Mouse (Mus musculus) left cerebral cortex, adult 2 months (tissue): ENCODE measurements around the gene Dph1. TPM values are rescaled to one million over a fixed set of nuclear protein-coding genes. Genes with fewer than 3 reads are reported as not detected.

Experiments
- DNase-seq, 2 experiments: peaks; one replicate each; pipeline ENCODE4 v3.0.0; 2021 to 2022; ENCODE audit warnings: low spot score in 2 of 2, mixed read lengths in 1 of 2; ENCODE audit errors: extremely low spot score in 1 of 2
- H3K27ac ChIP-seq: fragments of 200-600 bp; 2 replicates; pipeline ENCODE4 v1.8.1; 2022
- H3K4me3 ChIP-seq: fragments of 200-600 bp; 2 replicates; pipeline ENCODE4 v1.8.1; 2022
- CTCF ChIP-seq: fragments of 200-600 bp; IDR thresholded peaks from 2 replicates; pipeline ENCODE4 v1.8.1; 2022; ENCODE audit warnings: antibody characterized with exemption, mild to moderate bottlenecking, moderate library complexity
- intact Hi-C: fragments of 180-260 bp; cut with DNase I; formaldehyde crosslinking; loops from one replicate; pipeline ENCODE4 v1.15.1; 2025
- long read RNA-seq, 2 experiments: library from polyadenylated mRNA; stranded (forward); transcript quantifications; one replicate each; pipeline ENCODE4 v2.0.0; 2021; ENCODE audit warnings: borderline mapping rate in 2 of 2
- total RNA-seq, 2 experiments: library from RNA; stranded (reverse); gene quantifications; 2 replicates each; pipeline ENCODE4 v1.2.3; 2021

The Dph1 gene
- 10 to 100 TPM; 27.9 to 28.9 TPM for total RNA-seq
- long read RNA-seq, experiment 1, transcript Dph1-201 (13 exons, 2,139 nt), result major isoform, 25 of 45 reads
- long read RNA-seq, experiment 1, partial matches to known transcripts, result 12 of 45 reads
- long read RNA-seq, experiment 1, other reads (novel, unspliced or antisense), result 8 of 45 reads
- long read RNA-seq, experiment 2, transcript Dph1-201 (13 exons, 2,139 nt), result major isoform, 13 of 25 reads
- long read RNA-seq, experiment 2, partial matches to known transcripts, result 4 of 25 reads
- long read RNA-seq, experiment 2, other reads (novel, unspliced or antisense), result 8 of 25 reads

DNA sequence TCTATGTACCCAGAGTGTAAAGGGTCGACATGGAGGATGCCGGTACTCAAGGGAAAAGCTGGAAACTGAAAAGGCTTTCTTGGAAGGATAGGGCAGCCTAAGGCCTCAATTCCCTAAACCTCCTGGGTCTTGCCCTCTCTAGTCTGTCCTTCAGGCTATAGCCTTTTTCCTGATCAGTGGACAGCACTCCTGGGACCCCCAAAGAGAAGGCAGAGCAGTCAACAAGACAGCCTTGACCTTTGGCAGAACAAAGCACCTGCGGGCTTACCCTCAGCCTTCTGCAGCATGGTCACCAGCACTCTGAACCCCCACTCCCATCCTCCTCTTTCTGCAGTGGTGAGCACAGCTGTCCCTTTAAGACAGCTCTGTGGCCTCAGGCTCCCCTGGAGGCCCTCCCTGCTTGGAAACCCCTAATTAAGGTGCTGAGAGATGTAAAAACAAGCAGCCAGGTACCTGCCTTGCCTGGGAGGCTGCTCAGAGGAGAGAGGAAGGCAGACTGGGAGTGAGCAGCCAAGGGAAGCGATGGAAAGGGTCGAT is at the start of gene Dph1:
Dph1 (minus strand) TSS at position 337 of the 537 bp plus-strand sequence.
- no peak for DNase-seq
- Histone ChIP-seq H3K4me3 (peak within 1 kb of the TSS; percentile 69), H3K27ac (peak within 1 kb of the TSS; percentile 69)
- TF ChIP-seq CTCF, result no peak
- intact Hi-C loops, result loop anchor here (5.0 kb wide), 2 partner anchors 206 to 271 kb away; partner anchors contain the start of gene Tlcd2

DNA sequence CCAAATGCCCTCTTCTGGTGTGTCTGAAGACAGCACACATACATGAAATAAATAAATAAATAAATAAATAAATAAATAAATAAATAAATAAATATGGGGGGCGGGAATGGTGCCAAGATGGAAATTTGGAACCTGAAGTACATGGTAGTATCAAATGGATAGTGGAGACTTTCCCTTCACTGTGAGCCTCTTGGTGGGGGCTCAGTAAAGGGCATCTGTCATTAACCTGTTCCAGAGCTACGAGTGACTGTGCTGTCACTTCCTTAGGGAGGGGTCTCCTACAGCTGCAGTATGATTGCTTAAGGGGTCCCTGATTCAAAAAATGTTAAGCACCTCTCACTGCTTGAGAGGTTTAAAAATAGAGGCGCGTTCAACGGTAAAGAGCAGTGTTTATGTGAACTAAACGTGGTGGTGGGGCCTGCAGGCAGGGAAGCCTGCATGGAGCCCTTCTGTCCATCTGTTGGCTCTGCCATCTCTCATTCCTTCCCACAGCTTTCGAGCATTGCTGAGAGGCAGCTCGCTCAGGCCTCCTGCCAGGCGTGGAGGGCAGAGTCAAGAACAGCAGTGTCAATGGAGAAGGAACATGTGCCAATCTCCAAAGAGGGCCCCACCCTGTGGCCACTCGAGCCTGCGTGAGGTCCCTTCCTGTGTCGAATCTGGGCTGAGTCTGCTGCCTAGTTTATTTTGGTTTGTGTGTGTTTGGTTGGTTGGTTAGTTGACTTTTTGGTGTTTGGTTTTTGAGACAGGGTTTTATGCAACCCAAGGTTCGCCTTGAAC is 49.3 kb upstream of the Dph1 start:
- intact Hi-C loops, result no loop called here
- TF ChIP-seq CTCF, result no peak; the same call in 1 of the 2 replicates
- DNase-seq, result no peak
- Histone ChIP-seq H3K27ac (no peak overlapping the region), H3K4me3 (no peak overlapping the region)

DNA sequence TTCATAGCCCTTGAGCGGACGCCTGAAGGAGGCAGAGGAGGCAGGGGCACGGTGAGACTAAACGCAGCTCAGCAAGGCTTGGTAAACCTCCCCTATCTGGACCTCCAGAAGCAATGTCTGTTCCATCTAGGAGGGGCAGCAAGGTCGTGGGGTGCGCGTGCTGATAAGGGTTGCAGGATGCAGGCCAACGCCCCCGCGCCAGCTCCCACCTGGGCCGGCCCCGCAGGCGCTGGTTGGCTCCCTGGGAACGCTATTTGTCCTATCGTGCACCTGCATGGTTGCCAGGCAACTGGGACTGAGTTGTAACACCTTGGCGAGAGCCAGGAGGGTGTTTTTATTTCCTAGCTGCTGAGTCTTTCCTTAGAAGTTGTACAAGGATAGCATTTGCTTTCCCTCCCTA is 43.7 kb upstream of the Dph1 start:
- no peak for TF ChIP-seq CTCF
- peak; percentile 39 to 60 for DNase-seq
- intact Hi-C loops, result no loop called here
- H3K4me3 ChIP-seq, result no peak overlapping the region
- H3K27ac ChIP-seq, result no peak overlapping the region

DNA sequence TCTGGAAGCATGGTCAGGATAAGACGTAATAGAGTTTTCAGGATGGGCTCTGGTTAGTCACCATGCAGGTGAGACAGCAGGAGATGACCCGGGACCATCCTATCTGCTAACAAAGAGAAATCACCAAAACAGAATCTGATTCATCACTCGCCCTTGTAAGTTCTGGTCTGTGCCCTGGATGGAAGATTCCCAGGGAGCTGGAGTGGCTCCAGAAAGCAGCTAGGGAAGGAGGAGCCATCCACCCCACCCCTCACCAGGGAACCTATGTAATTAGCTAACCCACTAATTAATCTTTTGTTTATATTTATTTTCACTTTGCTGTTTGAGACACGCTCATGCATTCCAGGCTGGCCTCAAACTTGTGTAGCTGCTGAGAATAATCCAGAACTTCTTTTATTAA is 41.4 kb upstream of the Dph1 start:
- no peak for TF ChIP-seq CTCF
- DNase-seq, result no peak
- intact Hi-C loops, result no loop called here
- no peak overlapping the region for H3K27ac ChIP-seq
- H3K4me3 ChIP-seq, result no peak overlapping the region

DNA sequence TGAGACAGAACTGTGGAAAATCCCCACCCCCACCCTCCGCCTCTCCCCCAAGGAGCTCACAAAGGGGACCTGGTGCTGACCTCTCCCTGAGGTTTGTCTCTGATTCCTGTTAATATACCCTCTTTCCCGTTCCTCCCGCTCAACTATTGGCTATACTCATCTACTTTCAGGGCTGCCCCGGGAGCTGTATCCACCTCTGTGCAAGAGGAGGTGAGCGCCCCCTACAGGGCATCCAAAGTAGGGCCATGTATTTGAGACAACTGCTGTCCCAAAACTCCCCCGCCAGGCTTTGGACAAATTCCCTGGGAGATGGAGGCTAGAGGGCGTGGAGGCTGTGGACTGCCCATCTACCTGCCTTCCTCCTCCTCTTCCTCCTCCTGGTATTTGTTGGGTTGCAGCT is 40.7 kb upstream of the Dph1 start:
- peak; percentile 40 to 41 for DNase-seq
- intact Hi-C loops, result loop anchor here (2.0 kb wide), 1 partner anchor 39 kb away; the partner anchor contains the start of gene Rtn4rl1
- Histone ChIP-seq H3K27ac (no peak overlapping the region), H3K4me3 (no peak overlapping the region)
- peak; percentile 64 for TF ChIP-seq CTCF

DNA sequence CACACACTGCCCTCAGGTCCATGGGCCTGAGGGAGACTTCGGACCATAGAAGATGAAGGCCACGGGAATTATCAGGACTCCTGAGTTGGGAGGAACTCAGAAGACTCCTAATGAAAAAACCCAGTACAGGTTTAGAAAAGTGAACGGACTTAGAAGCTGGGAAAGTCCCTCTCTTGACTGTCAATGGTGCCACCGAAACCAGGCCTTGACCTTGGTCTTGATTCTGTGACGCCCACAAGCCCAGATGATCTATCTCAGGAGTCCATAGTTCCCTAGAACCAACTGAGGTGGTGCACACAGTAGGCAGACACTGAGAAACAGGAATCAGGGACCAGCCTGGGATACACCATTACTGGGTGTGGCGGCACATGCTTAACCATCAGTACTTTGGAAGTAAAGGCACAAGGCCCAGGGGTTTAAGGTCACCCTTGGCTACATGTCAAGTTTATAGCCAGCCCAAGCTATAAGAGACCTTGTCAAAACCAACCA is 39.3 kb upstream of the Dph1 start:
- Histone ChIP-seq H3K4me3 (no peak overlapping the region), H3K27ac (no peak overlapping the region)
- DNase-seq, result no peak
- no peak for TF ChIP-seq CTCF
- intact Hi-C loops, result loop anchor here (2.0 kb wide), 1 partner anchor 38 kb away; the partner anchor contains the start of gene Rtn4rl1

DNA sequence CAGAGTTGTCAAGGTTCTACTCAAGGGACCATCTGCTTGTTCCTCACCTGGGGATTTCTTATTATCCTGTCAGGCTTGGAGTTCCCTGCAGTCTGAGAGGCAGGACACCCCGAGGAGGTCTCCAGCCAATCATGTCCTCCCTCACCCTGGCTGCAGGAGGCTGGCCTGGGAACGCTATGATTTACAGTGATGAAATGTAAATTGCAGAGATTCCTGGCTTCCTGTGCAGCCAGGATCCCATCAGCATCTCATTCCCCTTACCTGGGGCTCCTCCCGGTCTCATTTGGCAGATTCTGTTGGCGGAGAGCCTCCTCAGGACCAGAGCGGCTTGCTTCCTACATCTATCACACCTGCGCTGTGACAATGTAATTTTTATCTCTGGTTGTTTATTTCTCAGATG is 38.2 kb upstream of the Dph1 start:
- no peak for TF ChIP-seq CTCF
- DNase-seq, result no peak
- Histone ChIP-seq H3K27ac (no peak overlapping the region), H3K4me3 (no peak overlapping the region)
- intact Hi-C loops, result no loop called here

DNA sequence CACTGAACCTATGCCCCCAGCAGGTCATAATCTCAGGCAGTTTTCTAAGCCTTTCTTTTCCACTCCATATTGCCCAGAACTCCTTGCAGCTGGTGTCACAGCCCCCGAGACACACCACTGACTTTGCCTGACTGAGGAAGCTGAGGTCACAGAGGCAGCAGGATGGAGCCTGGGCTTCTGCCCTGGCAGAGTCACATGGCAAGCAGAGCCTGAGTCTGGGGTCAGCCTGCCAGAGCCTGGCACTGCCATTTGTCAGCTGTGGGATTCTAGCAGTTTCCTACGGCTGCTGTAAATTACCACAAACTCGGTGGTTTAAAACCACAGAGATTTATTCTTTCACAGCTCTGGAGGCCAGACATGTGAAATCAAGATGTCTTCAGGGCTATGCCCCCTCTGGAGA is 36.6 kb upstream of the Dph1 start:
- no peak for DNase-seq
- intact Hi-C loops, result no loop called here
- TF ChIP-seq CTCF, result no peak
- Histone ChIP-seq H3K4me3 (no peak overlapping the region), H3K27ac (no peak overlapping the region)

DNA sequence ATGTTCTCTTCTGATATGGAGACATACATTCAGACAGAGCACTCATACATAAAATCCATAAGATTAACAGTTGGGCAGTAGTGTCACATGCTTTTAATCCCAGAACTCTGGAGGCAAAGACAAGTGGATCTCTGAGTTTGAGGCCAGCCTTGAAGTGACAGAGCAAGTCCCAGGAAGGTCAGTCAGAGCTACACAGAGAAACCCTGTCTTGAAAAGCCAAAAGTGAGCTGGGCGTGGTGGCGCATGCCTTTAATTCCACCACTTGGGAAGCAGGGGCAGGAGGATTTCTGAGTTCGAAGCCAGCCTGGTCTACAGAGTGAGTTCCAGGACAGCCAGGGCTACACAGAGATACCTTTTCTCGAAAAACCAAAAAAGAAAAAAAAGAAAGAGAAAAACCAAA is 33.8 kb upstream of the Dph1 start:
- intact Hi-C loops, result no loop called here
- no peak for DNase-seq
- H3K4me3 ChIP-seq, result no peak overlapping the region
- no peak for TF ChIP-seq CTCF
- no peak overlapping the region for H3K27ac ChIP-seq

DNA sequence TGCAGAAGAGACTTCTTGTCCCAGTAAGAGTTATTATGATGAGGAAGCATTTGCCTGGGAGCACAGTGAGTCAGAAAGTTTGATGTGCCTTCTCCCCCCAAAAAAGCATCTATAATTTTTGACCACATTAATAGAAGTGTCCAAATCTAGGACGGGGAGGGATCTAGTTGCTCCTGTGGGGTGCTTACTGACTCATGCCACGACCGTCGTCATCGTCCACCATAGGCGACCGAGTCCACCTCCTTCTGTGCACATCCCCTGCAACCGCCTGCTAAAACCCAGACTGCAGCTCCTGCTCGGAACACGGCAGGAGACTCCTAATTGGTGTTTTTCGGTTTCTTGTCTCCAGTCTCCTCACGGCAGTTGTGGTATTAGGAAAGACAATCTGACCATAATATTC is 33.0 kb upstream of the Dph1 start:
- TF ChIP-seq CTCF, result no peak
- Histone ChIP-seq H3K27ac (no peak overlapping the region), H3K4me3 (no peak overlapping the region)
- intact Hi-C loops, result no loop called here
- DNase-seq, result no peak

DNA sequence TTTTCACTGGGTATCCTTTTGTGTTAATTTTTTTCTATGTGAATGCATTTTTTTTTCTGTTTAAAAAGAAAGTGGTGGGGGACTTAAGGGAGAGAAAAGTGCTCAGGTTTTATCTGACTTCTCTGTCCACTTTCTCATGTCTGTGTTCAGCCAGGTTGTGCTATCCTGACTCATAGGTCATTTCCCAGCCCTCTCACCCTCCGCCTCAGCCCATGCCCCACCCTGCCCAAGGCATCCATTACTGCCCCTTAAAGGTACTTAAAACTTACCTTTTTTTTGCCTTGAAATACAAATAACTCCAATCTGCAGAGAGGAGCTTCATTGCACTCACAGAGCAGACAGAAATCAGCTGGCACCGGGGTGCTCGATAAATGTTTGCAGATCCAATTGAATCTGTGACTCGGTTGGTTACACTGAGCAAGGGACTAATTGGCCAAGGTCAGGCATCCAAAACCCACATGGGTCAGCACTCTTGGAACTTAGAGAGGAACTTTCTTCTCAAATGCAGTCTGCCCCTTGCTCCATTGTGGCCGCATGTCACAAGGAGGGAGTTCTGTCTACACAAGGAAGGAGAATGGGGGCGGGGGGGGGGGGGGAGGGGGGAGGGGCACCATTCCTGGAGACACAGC is 29.6 kb upstream of the Dph1 start:
- no peak for DNase-seq
- Histone ChIP-seq H3K4me3 (no peak overlapping the region), H3K27ac (no peak overlapping the region)
- TF ChIP-seq CTCF, result no peak
- intact Hi-C loops, result no loop called here

DNA sequence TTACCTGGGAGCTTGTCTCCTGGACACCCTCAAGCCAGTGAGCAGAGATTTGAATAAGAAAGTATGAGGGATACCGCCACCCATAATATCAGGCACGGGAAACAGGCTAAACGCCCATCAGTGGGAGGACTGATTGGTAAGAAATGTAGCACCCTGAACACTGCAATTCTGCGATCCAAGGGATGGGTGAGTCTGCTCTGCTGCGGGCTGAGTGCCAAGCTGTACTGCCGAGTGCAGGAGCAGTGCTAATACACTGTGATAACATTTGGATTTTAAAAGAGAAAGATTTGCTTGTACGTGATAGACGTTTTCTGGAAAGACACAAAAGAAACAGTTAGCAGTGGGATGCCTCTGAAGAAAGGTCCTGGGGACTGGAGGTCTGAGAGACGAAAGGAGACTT is 29.1 kb upstream of the Dph1 start:
- peak; percentile 37 to 40 for DNase-seq
- no peak for TF ChIP-seq CTCF
- Histone ChIP-seq H3K4me3 (no peak overlapping the region), H3K27ac (no peak overlapping the region)
- intact Hi-C loops, result no loop called here
